Mouse (Mus musculus): ENCODE results near the gene Ppp1r16b.

Ppp1r16b gene

DNA sequence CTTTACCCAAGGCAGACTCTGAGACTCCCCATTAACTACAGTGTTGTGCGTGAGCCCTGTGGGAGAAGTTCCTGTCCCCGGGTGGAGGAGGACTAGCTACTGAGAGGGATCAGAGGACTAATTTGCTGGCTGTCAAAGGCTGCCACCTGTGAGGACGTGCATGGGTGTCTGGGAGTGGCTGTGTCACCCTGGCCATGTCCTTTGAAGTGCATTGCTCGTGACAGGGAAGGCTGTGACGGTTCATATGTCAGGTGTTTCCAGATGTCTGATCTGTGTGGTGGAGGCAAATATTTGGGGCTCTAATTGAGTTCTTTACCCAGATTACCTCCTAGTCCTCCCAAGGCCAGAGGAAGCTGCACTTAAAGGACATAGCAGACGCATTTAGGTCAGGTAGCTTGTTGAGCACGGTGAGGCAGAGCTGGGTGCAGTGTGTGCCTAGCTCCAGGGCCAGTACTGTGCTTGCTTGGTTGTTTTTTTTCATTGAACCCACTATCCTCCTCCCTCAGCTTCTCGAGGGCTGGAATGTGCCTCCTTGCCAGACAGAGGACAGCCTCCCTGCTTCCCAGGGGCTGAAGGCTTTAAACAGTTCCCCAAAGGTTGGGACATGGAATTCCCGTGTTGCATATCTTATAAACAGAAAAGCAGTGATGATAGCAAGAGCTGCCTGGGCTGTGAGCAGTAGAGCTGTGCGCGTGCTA is 106.0 kb downstream of the Ppp1r16b start:
- no peak for DNase-seq

DNA sequence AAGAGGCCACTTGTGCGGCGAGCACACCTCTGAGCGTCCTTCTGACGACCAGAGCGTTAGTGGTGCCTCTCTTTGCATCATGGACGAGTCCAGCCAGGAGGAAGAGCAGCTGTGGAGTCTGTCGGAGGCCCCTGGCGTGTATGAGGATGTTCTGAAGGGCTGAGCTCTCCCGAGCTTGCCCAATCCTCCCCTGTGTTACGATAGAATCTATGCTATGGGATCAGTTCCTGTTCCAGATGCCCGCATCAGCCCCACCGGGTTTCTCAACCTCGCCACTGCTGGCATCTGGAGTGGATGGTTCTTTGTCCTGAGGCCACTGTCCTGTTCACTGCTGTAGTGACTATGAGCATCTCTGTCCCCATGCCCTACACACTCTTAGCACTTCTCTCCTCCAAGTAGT is 107.6 kb downstream of the Ppp1r16b start:
- no peak for DNase-seq

DNA sequence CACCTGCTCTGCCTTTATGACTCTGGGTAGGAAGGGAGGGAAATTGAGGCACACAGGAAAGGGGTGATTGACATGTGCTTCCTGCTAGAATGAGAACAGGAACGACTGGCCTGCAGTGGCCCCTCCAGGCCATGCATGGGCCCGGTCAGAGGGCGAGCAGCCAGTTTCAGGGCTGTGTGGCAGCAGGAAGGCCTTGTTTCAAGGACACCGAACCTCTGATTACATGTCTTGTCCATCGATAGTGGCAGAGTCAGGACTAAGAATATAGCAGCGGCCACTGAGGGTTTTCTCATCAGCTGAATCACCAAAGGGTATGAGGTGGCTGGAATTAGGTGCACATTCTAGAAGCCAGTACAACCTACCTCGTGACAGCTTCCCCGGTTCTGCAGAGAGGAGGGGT is 109.7 kb downstream of the Ppp1r16b start:
- no peak for DNase-seq

DNA sequence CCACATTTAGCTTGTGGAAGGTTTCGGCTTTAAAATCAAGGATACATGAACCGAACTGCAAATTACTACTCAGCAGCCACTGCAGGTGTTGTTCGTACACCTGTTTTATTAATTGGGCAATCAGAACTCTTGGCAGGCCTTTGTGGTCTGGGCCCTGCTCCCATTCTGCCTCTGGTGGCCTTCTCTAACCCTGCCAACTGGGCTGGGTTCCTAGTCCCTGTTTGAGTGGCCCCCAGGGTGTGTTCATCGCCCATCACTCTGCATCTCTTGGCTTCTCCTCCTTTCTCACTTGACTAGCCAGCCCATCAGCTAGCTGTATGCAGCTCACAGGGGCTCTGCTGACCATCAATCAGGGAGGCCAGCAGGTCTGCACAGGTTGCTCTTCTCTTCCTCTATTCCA is 111.5 kb downstream of the Ppp1r16b start:
- no peak for DNase-seq

DNA sequence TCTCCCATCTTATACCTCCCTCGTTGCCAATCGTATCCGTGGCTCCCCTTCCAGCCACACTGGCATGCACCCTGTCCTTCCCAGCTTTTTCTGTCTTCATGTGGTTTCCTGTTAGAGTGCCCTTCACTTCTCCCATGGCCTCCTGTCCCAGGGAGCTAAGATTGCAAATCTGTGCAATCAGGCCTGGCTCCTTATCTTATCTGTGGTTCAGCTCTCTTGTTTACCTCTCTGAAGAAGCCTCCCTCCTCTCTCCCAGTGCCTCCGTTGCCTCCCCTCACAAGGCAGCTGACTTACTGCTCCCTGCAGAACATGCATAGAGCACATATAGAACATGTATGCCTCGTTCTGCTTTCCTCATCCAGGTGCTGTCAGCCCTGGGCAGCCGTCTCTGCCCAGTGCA is 112.3 kb downstream of the Ppp1r16b start:
- DNase-seq = no peak

DNA sequence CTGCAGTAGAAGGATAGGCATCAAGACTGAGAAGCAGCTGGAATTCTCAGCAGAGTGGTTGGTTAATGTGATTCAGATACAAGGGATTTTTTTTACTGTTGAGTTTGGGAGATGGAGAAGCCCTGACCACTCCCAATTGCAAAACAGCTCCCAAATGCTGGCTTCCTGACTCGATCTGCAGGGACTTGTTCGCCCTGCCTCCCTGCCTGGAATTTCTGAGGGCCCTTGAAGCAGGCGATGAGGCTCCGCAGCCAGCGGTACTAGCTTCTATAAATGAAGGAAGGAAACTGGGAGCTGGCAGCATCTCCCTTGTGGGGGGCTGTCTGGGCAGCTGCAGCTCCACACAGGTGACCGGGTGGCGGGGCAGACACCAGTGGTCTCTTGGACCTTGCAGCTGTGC is 113.2 kb downstream of the Ppp1r16b start:
- no peak for DNase-seq

DNA sequence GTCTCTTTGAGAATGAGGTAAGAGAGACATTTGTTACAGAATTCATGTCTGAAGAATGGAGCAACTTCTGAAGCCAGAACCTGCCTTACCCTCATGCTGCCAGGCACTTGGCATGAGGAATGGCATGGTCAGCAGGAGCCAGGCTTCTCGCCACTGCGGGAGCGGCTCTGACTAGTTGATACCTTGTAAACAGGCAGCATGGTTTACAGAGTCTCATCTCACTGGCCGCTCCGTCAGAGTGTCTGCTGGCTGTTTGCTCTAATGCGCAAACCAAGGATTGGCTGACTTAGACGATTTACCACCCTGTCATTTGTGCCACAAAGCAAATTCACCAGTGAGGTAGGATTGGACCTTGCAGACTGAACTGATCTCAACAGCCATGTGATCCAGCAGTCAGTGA is 115.9 kb downstream of the Ppp1r16b start:
- DNase-seq = no peak

DNA sequence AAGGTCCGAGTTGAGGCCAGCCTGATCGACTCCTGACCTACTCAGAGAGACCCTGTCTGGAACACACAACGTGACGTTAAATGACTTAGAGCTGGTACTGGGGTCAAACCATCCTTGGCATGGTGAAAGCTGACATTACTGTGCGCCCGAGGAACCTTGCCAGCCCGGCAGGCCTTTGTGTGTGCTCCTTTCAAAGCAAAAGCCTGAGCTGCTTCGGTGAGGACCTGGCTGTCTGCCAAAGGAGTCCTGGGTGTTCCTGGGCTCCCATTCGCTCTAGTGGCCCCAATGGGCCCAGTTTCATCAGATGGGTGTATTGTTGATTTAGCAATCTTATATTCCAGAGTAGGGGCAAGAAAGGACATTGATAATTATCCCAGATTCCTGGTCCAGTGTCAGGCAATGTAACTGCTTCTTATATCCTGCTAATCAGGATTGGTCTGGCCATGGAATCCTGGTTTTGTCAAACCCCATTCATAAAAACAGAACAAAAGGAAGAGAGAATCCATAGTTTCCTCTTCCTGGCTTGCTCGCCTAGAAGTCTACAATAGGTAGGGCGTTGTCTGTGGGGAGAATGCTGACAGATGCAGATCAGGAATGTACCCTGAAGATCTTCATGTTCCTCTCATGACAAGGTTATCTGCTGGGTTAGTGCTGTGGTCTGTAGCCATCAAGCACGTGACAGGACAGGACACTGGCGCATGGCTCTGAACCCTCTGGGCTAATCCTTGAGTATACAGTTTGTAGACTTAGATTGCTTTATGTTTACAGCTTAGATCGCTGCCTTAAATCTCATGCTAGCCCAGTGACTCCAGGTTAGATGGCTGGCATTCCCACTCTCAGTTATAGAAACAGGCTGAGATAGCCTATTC is 122.0 kb downstream of the Ppp1r16b start:
- DNase-seq = no peak

DNA sequence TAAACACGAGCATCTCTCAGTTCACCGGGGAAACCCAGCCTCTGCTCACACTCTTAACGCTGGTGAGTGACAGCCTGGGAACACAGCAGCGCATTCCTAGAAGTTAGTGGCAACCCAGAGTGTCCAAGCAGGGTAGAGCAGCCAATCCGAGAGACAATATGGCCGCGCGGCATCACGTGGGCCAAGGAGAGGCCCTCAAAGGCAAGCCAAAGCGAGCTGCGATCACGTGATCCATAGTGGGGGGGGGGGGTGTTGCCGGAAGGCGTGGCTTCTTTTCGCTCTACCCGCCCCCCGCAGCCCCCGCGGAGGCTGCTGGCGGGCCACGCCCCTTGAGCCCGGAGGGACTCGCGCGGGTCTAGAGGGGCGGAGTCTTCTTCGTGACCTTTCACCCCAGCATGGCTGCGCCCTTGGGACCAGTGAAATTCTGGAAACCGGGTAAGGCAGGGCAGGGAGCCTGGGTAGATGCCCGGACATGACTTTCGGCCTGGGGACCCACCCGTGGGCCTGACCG is 129.4 kb downstream of the Ppp1r16b start, which contains the start of gene Dhx35:
Gene Dhx35 (plus strand): TSS at position 314 of the 511 bp plus-strand sequence.
- peak; percentile 93 for DNase-seq

DNA sequence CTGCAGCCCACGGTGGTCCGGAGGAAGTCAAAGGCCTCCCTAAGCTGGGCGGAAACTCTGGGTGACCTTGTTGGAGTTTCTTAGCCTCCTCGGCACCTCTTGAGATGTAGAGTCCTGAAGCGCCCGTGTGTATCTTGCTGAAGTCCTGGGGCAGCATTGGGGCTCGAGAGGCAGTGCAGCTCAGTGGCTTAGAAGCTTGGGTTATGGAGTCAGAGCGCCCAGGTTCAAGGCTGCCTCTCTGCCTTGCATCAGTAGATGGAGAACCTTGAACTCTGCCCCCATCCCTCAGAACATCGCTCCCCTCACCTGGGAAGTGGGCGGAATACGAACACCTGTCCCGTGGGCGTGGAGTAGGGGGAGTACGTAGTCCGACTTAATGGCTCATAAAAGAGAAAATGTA is 129.8 kb downstream of the Ppp1r16b start:
- no peak for DNase-seq

DNA sequence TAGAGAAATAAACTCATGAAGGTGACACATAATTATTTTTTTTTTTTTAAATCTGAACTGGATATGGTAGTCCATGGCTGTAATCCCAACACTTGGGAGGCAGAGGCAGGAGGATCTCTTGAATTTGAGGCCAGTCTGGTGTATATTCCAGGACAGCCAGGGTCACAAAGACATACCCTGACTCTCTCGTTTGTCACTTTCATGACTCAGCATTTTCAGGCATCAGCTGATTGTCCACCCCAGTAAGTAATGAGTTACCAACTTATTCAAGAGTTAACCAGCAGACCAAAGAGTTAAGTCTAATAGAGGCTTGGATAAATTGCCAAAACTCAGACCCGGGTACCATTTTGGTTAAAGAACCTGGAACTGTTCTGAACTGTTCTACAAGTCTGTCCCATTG is 130.7 kb downstream of the Ppp1r16b start:
- DNase-seq = no peak

DNA sequence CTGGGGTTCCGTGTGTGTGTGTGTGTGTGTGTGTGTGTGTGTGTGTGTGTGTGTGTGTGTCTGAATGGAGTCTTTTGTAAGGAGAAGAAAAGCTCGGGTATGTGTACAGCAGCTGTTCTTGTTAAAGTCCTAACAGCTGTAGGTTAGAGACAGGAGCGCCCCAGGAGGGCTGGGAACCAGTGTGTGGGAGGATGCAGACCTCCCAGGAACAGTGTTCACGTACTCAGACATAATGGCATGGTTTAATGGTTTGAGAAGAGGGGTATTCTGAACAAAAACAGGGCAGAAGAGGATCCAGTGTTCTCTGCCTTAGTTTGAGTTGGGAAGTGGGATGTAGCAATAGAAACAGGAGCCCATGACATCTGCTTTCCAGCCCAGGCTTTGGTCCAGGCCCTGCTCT is 134.1 kb downstream of the Ppp1r16b start:
- DNase-seq = no peak

DNA sequence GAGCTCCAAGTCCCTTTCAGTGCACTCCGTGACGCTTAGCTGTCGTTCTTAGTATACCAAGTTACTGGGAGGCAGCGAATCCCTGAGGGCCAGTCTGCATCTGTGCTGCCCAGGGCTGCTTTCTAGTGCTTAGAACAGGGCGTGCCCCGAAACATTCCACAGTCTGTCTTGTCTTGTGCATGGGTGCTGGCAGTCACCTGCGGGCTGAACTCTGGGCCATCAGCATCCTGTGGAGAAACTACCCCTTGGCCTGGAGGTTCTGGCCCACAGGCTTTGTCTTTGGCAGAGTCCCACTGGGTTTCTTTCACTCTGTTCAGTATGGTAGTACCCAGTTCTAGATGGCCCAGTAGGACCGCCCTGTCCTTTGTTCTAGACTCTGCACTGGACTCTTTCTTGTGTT is 135.6 kb downstream of the Ppp1r16b start:
- no peak for DNase-seq

DNA sequence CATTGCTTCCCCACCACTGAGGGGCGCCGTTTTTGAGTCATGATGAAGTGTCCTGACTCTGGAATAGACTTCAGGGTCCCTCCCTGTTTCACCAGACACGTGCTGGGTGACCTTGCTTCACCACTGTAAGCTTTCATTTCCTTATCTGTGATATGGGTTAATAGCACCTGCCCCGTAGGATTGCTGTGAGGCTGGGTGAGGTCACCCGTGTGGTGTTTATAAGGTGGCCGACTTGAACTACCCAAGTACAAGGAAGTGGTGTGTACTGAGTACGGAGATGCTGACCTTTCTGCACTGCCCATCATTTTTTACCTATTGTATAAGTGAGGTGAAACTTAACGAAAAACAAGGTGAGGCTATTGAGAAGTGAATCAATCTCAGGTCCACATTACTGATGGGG is 138.4 kb downstream of the Ppp1r16b start:
- no peak for DNase-seq

DNA sequence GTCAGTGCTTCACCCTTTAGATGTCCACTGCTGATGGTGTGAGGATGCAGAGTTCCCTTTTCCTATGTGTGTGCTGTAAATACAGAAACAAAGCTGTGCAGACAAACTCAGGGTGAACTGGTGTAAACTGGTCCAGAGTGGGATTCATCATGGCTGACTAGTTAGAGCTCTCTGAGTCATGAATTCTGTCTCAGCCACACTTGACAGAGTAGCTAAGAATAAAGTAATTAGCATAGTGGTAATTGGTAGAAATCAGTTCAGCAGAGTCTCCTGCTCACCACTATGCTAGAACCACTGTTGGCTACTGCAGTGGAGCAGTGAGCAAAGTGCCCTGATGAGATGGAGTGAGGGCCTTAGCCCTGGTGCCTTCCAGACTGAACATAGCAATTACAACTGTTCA is 150.5 kb downstream of the Ppp1r16b start:
- no peak for DNase-seq
